Mouse (Mus musculus) central nervous system, embryonic 11.5 days (tissue): ENCODE data around the gene Gm12888. TPM values are rescaled to one million over a fixed set of nuclear protein-coding genes. Genes with fewer than 3 reads are reported as not detected.

Experiments
- polyA plus RNA-seq: library from polyadenylated mRNA; depleted of rRNA; stranded (reverse); fragments of >200 nt; gene quantifications from 2 replicates; pipeline ENCODE4 v1.2.3, GENCODE M21; 2012; rRNA removed

Gm12888 gene
- polyA plus RNA-seq = not detected in 2 replicates

GRCm38 (mm10) chr4:121324817-121325216, at the start of gene Gm12888:
Gene Gm12888, minus strand, starts transcription at chr4:121324917.

Other genes starting within 250 kb of the Gm12888 start
- 17.8 and 20.5 TPM in 2 replicates for gene Zmpste24, start 226.7 kb downstream of the Gm12888 start, polyA plus RNA-seq
- not detected in 2 replicates for gene Tmco2, start 215.7 kb downstream of the Gm12888 start, polyA plus RNA-seq
- gene Rlf, start 109.8 kb downstream of the Gm12888 start, polyA plus RNA-seq = 17.2 and 23.8 TPM in 2 replicates
- gene Gm12886, start 98.2 kb upstream of the Gm12888 start, polyA plus RNA-seq = not detected in 2 replicates